Mouse (Mus musculus) lung, embryonic 15.5 days (tissue): Measurements from ENCODE around the gene Nif3l1. TPM values are rescaled to one million over a fixed set of nuclear protein-coding genes. Genes with fewer than 3 reads are reported as not detected.

Experiments used
- ATAC-seq: fragments of 200-750 bp; cut with Nextera tagmentation; 2 replicates; pipeline ENCODE4 v1.8.0; 2017; ENCODE audit warnings: moderate number of reproducible peaks, borderline replicate concordance; ENCODE audit not compliant: low FRiP score, low TSS enrichment; ENCODE audit errors: extremely low read depth
- H3K27ac ChIP-seq: fragments of 300-500 bp; sonication (generic); 2 replicates; pipeline ENCODE4 v1.5.1; 2015; ENCODE audit warnings: moderate library complexity, mild to moderate bottlenecking, inconsistent platforms
- H3K27me3 ChIP-seq: fragments of 300-500 bp; sonication (generic); 2 replicates; pipeline ENCODE4 v1.6.1; 2015; ENCODE audit warnings: inconsistent platforms
- H3K36me3 ChIP-seq: fragments of 300-500 bp; sonication (generic); 2 replicates; pipeline ENCODE4 v1.6.1; 2015; ENCODE audit warnings: inconsistent platforms
- H3K4me1 ChIP-seq: fragments of 300-500 bp; sonication (generic); 2 replicates; pipeline ENCODE4 v1.6.1; 2015; ENCODE audit warnings: inconsistent platforms
- H3K4me2 ChIP-seq: fragments of 300-500 bp; sonication (generic); 2 replicates; pipeline ENCODE4 v1.6.1; 2015; ENCODE audit warnings: inconsistent platforms, mild to moderate bottlenecking, moderate library complexity
- H3K4me3 ChIP-seq: fragments of 300-500 bp; sonication (generic); 2 replicates; pipeline ENCODE4 v1.5.1; 2015; ENCODE audit warnings: mild to moderate bottlenecking, inconsistent platforms
- H3K9ac ChIP-seq: fragments of 300-500 bp; sonication (generic); 2 replicates; pipeline ENCODE4 v1.6.1; 2015; ENCODE audit warnings: inconsistent platforms
- H3K9me3 ChIP-seq: fragments of 300-500 bp; sonication (generic); 2 replicates; pipeline ENCODE4 v1.6.1; 2016; ENCODE audit warnings: inconsistent platforms
- WGBS: fragments of 180-500 bp; shearing (Covaris S2); methylation state at CpG from one replicate; pipeline ENCODE4 v1.1.7; 2015; 5-methylcytosine and 5-hydroxymethylcytosine counted together
- polyA plus RNA-seq: library from polyadenylated mRNA; unstranded; fragments of >200 nt; fragmentation: Nextera tagmentation; extraction: Ambion mirVana; gene quantifications from 2 replicates; pipeline ENCODE4 v1.2.1, GENCODE M21; 2015

Gene Nif3l1
- 40.4 and 42.4 TPM in 2 replicates for polyA plus RNA-seq

- peaks cover 21% of the 10 kb centered on the region for H3K36me3 ChIP-seq
- peak within 1 kb of the TSS; percentile 82 for H3K9ac ChIP-seq
- H3K4me1 ChIP-seq, result peaks cover 20% of the 10 kb centered on the region
- ATAC-seq, result peak; percentile 97
- under 1% methylated on average over 33 of the region's 33 CpGs for WGBS
- H3K9me3 ChIP-seq, result no peaks in the 10 kb centered on the region
- H3K4me2 ChIP-seq, result peak within 1 kb of the TSS; percentile 69
- H3K27ac ChIP-seq, result peak within 1 kb of the TSS; percentile 97
- no peaks in the 10 kb centered on the region for H3K27me3 ChIP-seq
- H3K4me3 ChIP-seq, result peak within 1 kb of the TSS; percentile 80
These were observed at the start of gene Nif3l1, which contains the start of gene Ppil3 for GRCm38 (mm10) chr1:58445143-58445722. Nif3l1 (plus strand) TSS chr1:58445151. Ppil3 (minus strand) TSS chr1:58445486.

DNA sequence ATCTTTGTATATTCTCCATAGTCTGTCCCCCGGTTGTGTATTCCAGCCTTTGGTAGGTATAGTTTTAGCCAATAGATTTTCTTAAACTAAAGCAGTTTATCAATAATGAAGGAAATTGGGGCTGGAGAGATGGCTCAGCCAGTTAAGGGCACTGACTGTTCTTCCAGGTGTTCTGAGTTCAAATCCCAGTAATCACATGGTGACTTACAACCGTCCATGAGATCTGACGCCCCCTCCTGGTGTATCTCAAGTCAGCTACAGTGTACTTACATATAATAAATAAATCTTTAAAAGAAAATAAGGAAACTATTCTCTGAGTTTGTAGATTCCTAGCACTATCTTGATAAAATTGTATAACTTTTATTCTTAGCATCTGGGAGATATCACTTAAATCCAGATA is 49.6 kb upstream of the Nif3l1 start:
- no peak for ATAC-seq
- Histone ChIP-seq H3K4me2 (no peak overlapping the region), H3K27ac (no peak overlapping the region), H3K9ac (no peak overlapping the region), H3K4me3 (no peak overlapping the region), H3K27me3 (no peaks in the 10 kb centered on the region), H3K36me3 (peaks cover 56% of the 10 kb centered on the region), H3K4me1 (peaks cover 14% of the 10 kb centered on the region), H3K9me3 (no peaks in the 10 kb centered on the region)
- 91% methylated on average over 3 of the region's 3 CpGs for WGBS

- Histone ChIP-seq H3K4me3 (no peak overlapping the region), H3K4me1 (peaks cover 13% of the 10 kb centered on the region), H3K27ac (no peak overlapping the region), H3K27me3 (no peaks in the 10 kb centered on the region), H3K9me3 (no peaks in the 10 kb centered on the region), H3K36me3 (peaks cover 65% of the 10 kb centered on the region), H3K9ac (no peak overlapping the region), H3K4me2 (no peak overlapping the region)
- ATAC-seq, result no peak
- WGBS, result 90% methylated on average over 1 of the region's 1 CpGs
These were observed 48.8 kb upstream of the Nif3l1 start for GRCm38 (mm10) chr1:58396179-58396578.

DNA sequence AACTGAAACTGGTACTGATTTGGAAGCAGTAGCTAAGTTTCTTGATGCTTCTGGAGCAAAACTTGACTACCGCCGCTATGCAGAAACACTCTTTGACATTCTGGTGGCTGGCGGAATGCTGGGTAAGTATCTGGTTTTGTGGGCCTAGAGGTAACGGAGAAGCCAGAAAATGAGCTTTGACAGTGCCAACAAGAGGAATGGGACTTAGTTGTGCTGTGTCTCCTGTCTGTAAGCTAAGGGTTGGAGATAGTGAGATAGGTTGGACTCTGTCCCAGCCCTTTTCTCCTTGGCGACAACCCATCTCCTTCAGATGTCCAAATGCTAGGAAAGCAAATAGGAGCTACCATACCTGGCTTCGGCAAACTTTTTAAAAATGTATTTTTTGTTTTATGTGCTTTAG is 47.2 kb upstream of the Nif3l1 start:
- H3K36me3 ChIP-seq, result peaks cover 79% of the 10 kb centered on the region
- no peaks in the 10 kb centered on the region for H3K27me3 ChIP-seq
- no peak overlapping the region for H3K4me3 ChIP-seq
- WGBS, result 92% methylated on average over 6 of the region's 6 CpGs
- 0 out of 2 replicates have a peak, but pooled peaks cover 7% of the 10 kb centered on the region for H3K4me1 ChIP-seq
- no peak for ATAC-seq
- no peak overlapping the region for H3K27ac ChIP-seq
- H3K9me3 ChIP-seq, result no peaks in the 10 kb centered on the region
- H3K4me2 ChIP-seq, result no peak overlapping the region
- H3K9ac ChIP-seq, result no peak overlapping the region

GRCm38 (mm10) chr1:58401396-58401795 is 43.6 kb upstream of the Nif3l1 start:
- H3K9me3 ChIP-seq, result no peaks in the 10 kb centered on the region
- WGBS, result 93% methylated on average over 6 of the region's 6 CpGs
- H3K27ac ChIP-seq, result no peak overlapping the region
- no peak overlapping the region for H3K9ac ChIP-seq
- H3K36me3 ChIP-seq, result peaks cover 86% of the 10 kb centered on the region
- no peak overlapping the region for H3K4me2 ChIP-seq
- no peaks in the 10 kb centered on the region for H3K4me1 ChIP-seq
- no peaks in the 10 kb centered on the region for H3K27me3 ChIP-seq
- H3K4me3 ChIP-seq, result no peak overlapping the region
- ATAC-seq, result no peak

DNA sequence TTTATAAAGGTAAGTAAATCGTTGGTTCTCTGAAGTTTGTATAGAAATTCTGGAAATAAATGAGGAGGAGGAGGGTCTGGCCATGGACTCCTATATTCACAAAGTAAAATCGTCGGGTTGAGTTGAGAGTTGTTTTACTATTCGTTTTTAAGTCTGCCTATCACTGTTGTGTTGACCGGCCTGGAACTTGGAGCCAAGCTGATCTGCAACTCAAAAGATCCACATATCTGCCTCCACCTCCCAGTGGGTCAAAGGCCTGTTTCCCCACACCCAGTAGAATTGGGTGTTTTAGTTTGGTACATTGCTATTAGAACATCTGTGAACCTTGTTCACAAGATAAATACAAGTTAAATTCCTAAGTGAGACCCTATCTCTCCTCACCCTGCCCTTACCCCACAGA is 41.2 kb upstream of the Nif3l1 start:
- Histone ChIP-seq H3K9me3 (no peaks in the 10 kb centered on the region), H3K27me3 (no peaks in the 10 kb centered on the region), H3K4me1 (no peaks in the 10 kb centered on the region), H3K9ac (no peak overlapping the region), H3K4me3 (no peak overlapping the region), H3K27ac (no peak overlapping the region), H3K4me2 (no peak overlapping the region), H3K36me3 (peaks cover 73% of the 10 kb centered on the region)
- 90% methylated on average over 5 of the region's 5 CpGs for WGBS
- ATAC-seq, result no peak

- ATAC-seq, result no peak
- peaks cover 69% of the 10 kb centered on the region for H3K36me3 ChIP-seq
- H3K9ac ChIP-seq, result no peak overlapping the region
- no peaks in the 10 kb centered on the region for H3K9me3 ChIP-seq
- no peak overlapping the region for H3K27ac ChIP-seq
- no peaks in the 10 kb centered on the region for H3K4me1 ChIP-seq
- H3K27me3 ChIP-seq, result no peaks in the 10 kb centered on the region
- 97% methylated on average over 7 of the region's 7 CpGs for WGBS
- no peak overlapping the region for H3K4me2 ChIP-seq
- H3K4me3 ChIP-seq, result no peak overlapping the region
These were observed 37.6 kb upstream of the Nif3l1 start for GRCm38 (mm10) chr1:58407321-58407720.

GRCm38 (mm10) chr1:58408141-58408540 is 36.8 kb upstream of the Nif3l1 start:
- Histone ChIP-seq H3K9me3 (no peaks in the 10 kb centered on the region), H3K4me3 (no peak overlapping the region), H3K4me2 (no peak overlapping the region), H3K4me1 (no peaks in the 10 kb centered on the region), H3K27me3 (no peaks in the 10 kb centered on the region), H3K9ac (no peak overlapping the region), H3K36me3 (peaks cover 69% of the 10 kb centered on the region), H3K27ac (no peak overlapping the region)
- no peak for ATAC-seq
- WGBS, result 85% methylated on average over 6 of the region's 6 CpGs

DNA sequence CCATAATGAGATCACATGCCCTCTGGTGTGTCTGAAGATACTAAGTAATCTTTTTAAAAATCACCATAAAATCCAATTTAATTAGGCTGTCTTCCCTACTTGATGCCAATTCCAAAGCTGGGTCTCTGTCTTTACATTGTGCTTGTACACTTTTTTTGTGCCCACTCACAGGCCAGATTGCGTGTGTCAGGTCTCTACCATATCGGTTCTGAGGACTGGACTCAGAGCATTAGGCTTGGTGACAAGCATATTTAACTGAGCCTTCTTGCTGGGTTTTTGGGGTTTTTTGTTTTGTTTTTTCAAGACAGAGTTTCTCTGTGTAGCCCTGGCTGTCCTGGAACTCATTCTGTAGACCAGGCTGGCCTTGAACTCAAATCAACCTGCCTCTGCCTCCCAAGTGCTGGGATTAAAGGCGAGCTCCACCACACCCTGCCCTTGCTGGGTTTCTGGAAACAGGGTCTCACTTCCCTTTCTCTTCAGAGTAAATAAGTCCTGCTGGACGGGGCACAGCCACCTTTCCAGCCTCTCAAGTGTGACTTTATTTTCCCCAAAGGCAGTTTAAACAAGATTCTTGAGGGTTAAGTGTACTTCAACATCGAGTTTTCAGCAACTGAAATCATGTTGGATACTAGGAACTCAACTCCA is 35.3 kb upstream of the Nif3l1 start:
- Histone ChIP-seq H3K27me3 (no peaks in the 10 kb centered on the region), H3K4me2 (no peak overlapping the region), H3K4me1 (no peaks in the 10 kb centered on the region), H3K27ac (no peak overlapping the region), H3K9me3 (no peaks in the 10 kb centered on the region), H3K36me3 (peaks cover 70% of the 10 kb centered on the region), H3K4me3 (no peak overlapping the region), H3K9ac (no peak overlapping the region)
- 67% methylated on average over 5 of the region's 5 CpGs for WGBS
- no peak for ATAC-seq

GRCm38 (mm10) chr1:58410198-58410588 is 34.8 kb upstream of the Nif3l1 start:
- ATAC-seq, result no peak
- no peak overlapping the region for H3K4me3 ChIP-seq
- H3K9ac ChIP-seq, result no peak overlapping the region
- no peaks in the 10 kb centered on the region for H3K27me3 ChIP-seq
- H3K36me3 ChIP-seq, result peaks cover 74% of the 10 kb centered on the region
- no peak overlapping the region for H3K27ac ChIP-seq
- WGBS, result 63% methylated on average over 3 of the region's 3 CpGs
- no peaks in the 10 kb centered on the region for H3K9me3 ChIP-seq
- H3K4me2 ChIP-seq, result no peak overlapping the region
- H3K4me1 ChIP-seq, result no peaks in the 10 kb centered on the region

GRCm38 (mm10) chr1:58410776-58411175 is 34.2 kb upstream of the Nif3l1 start:
- no peaks in the 10 kb centered on the region for H3K4me1 ChIP-seq
- H3K4me3 ChIP-seq, result no peak overlapping the region
- no peak overlapping the region for H3K27ac ChIP-seq
- no peaks in the 10 kb centered on the region for H3K27me3 ChIP-seq
- peaks cover 75% of the 10 kb centered on the region for H3K36me3 ChIP-seq
- H3K4me2 ChIP-seq, result no peak overlapping the region
- ATAC-seq, result no peak
- 83% methylated on average over 7 of the region's 7 CpGs for WGBS
- H3K9me3 ChIP-seq, result no peaks in the 10 kb centered on the region
- no peak overlapping the region for H3K9ac ChIP-seq

DNA sequence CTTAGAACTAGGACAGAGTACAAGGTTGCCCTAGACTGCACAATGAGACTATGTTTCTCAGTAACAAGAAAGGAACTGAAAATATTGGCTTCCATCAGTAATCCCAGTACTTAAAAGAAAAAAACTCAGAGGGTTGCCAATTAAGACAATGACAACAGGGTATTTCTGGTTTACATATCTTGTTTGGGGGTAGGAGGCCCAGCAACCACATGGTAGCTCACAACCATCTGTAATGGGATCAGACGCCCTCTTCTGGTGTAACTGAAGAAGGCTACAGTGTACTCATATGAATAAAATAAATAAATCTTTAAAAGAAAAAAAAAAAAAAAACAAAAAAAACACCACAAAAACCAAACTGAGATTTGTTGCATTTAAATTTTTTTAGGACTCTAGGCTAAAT is 29.5 kb upstream of the Nif3l1 start:
- no peak overlapping the region for H3K9ac ChIP-seq
- 18% methylated on average over 1 of the region's 1 CpGs for WGBS
- peaks cover 91% of the 10 kb centered on the region for H3K36me3 ChIP-seq
- H3K27me3 ChIP-seq, result no peaks in the 10 kb centered on the region
- no peak overlapping the region for H3K4me2 ChIP-seq
- no peak overlapping the region for H3K27ac ChIP-seq
- H3K9me3 ChIP-seq, result no peaks in the 10 kb centered on the region
- ATAC-seq, result no peak
- H3K4me1 ChIP-seq, result 0 out of 2 replicates have a peak, but pooled peaks cover 3% of the 10 kb centered on the region
- no peak overlapping the region for H3K4me3 ChIP-seq
